Mouse (Mus musculus): ENCODE measurements around the gene Dmwd. TPM values are rescaled to one million over a fixed set of nuclear protein-coding genes. Genes with fewer than 3 reads are reported as not detected.
"Not testable (repeated sequence)": the region's sequence is repeated elsewhere in the genome, so short reads cannot be mapped to it uniquely, and the experiment has no call there.

The Dmwd gene
- polyA plus RNA-seq, 1 experiment, result 83.1 TPM

- Histone ChIP-seq H3ac (ENCODE audit: control insufficient read depth, insufficient read length, low read depth) (no peak overlapping the region), H3K4me3 (ENCODE audit: insufficient read depth, poor library complexity, severe bottlenecking) (no peak overlapping the region), H3K27me3 (ENCODE audit: control insufficient read depth, insufficient read depth, insufficient read length) (no peaks in the 10 kb centered on the region), H3K79me2 (ENCODE audit: control insufficient read depth, insufficient read depth) (no peaks in the 10 kb centered on the region), H3K36me3 (ENCODE audit: control insufficient read depth, insufficient read depth) (no peaks in the 10 kb centered on the region), H3K79me3 (ENCODE audit: low read depth) (no peaks in the 10 kb centered on the region)
- TF ChIP-seq MAX (IDR thresholded peaks at IDR 0.05), result no peak
- TF ChIP-seq MYOG (IDR thresholded peaks at IDR 0.05; ENCODE audit: control insufficient read depth, extremely low read depth, insufficient read length), result no peak
- TF ChIP-seq USF1 (IDR thresholded peaks at IDR 0.05; ENCODE audit: low read depth), result no peak
- TF ChIP-seq CTCF (IDR thresholded peaks at IDR 0.05; ENCODE audit: control insufficient read depth, insufficient read depth, insufficient read length), result no peak
- TF ChIP-seq CEBPB (IDR thresholded peaks at IDR 0.05; ENCODE audit: low read depth), result no peak
- TF ChIP-seq FOSL1 (IDR thresholded peaks at IDR 0.05; ENCODE audit: insufficient read depth, low read length, poor library complexity, severe bottlenecking), result no peak
- no peak for TF ChIP-seq MYOD1 (IDR thresholded peaks at IDR 0.05; ENCODE audit: control insufficient read depth, insufficient read length, low read depth)
These were observed 18.6 kb upstream of the Dmwd start for GRCm38 (mm10) chr7:19057405-19057804.

GRCm38 (mm10) chr7:19065896-19066295 lies 10.1 kb upstream of the Dmwd start:
- Histone ChIP-seq H3K79me2 (ENCODE audit: control insufficient read depth, insufficient read depth) (no peaks in the 10 kb centered on the region), H3ac (ENCODE audit: control insufficient read depth, insufficient read length, low read depth) (no peak overlapping the region), H3K4me3 (ENCODE audit: insufficient read depth, poor library complexity, severe bottlenecking) (no peak overlapping the region), H3K36me3 (ENCODE audit: control insufficient read depth, insufficient read depth) (no peaks in the 10 kb centered on the region), H3K79me3 (ENCODE audit: low read depth) (no peaks in the 10 kb centered on the region), H3K27me3 (ENCODE audit: control insufficient read depth, insufficient read depth, insufficient read length) (peaks cover 18% of the 10 kb centered on the region)
- TF ChIP-seq MYOG (IDR thresholded peaks at IDR 0.05; ENCODE audit: control insufficient read depth, extremely low read depth, insufficient read length), result no peak

- H3ac ChIP-seq (ENCODE audit: control insufficient read depth, insufficient read length, low read depth), result no peak overlapping the region
- no peaks in the 10 kb centered on the region for H3K79me2 ChIP-seq (ENCODE audit: control insufficient read depth, insufficient read depth)
- no peaks in the 10 kb centered on the region for H3K79me3 ChIP-seq (ENCODE audit: low read depth)
- peaks cover 18% of the 10 kb centered on the region for H3K27me3 ChIP-seq (ENCODE audit: control insufficient read depth, insufficient read depth, insufficient read length)
- TF ChIP-seq CEBPB (IDR thresholded peaks at IDR 0.05; ENCODE audit: low read depth) (no peak), USF1 (IDR thresholded peaks at IDR 0.05; ENCODE audit: low read depth) (no peak), CTCF (IDR thresholded peaks at IDR 0.05; ENCODE audit: control insufficient read depth, insufficient read depth, insufficient read length) (no peak), FOSL1 (IDR thresholded peaks at IDR 0.05; ENCODE audit: insufficient read depth, low read length, poor library complexity, severe bottlenecking) (no peak)
- H3K36me3 ChIP-seq (ENCODE audit: control insufficient read depth, insufficient read depth), result no peaks in the 10 kb centered on the region
- no peak overlapping the region for H3K4me3 ChIP-seq (ENCODE audit: insufficient read depth, poor library complexity, severe bottlenecking)
These were observed 9.0 kb upstream of the Dmwd start for GRCm38 (mm10) chr7:19067063-19067462.

- no peak for TF ChIP-seq MYOG (IDR thresholded peaks at IDR 0.05; ENCODE audit: control insufficient read depth, extremely low read depth, insufficient read length)
- no peak for TF ChIP-seq FOSL1 (IDR thresholded peaks at IDR 0.05; ENCODE audit: insufficient read depth, low read length, poor library complexity, severe bottlenecking)
- TF ChIP-seq MYOD1 (IDR thresholded peaks at IDR 0.05; ENCODE audit: control insufficient read depth, insufficient read length, low read depth), result no peak
- no peak for TF ChIP-seq MAX (IDR thresholded peaks at IDR 0.05)
- TF ChIP-seq CTCF (IDR thresholded peaks at IDR 0.05; ENCODE audit: control insufficient read depth, insufficient read depth, insufficient read length), result no peak
- no peak for TF ChIP-seq USF1 (IDR thresholded peaks at IDR 0.05; ENCODE audit: low read depth)
- no peak for TF ChIP-seq CEBPB (IDR thresholded peaks at IDR 0.05; ENCODE audit: low read depth)
- H3K27me3 ChIP-seq (ENCODE audit: control insufficient read depth, insufficient read depth, insufficient read length), result peaks cover 18% of the 10 kb centered on the region
- no peaks in the 10 kb centered on the region for H3K79me3 ChIP-seq (ENCODE audit: low read depth)
- no peaks in the 10 kb centered on the region for H3K36me3 ChIP-seq (ENCODE audit: control insufficient read depth, insufficient read depth)
- no peak overlapping the region for H3K4me3 ChIP-seq (ENCODE audit: insufficient read depth, poor library complexity, severe bottlenecking)
- H3ac ChIP-seq (ENCODE audit: control insufficient read depth, insufficient read length, low read depth), result no peak overlapping the region
- no peaks in the 10 kb centered on the region for H3K79me2 ChIP-seq (ENCODE audit: control insufficient read depth, insufficient read depth)
These were observed 8.1 kb upstream of the Dmwd start for GRCm38 (mm10) chr7:19067935-19068334.

- peaks cover 18% of the 10 kb centered on the region for H3K27me3 ChIP-seq (ENCODE audit: control insufficient read depth, insufficient read depth, insufficient read length)
- H3K4me3 ChIP-seq (ENCODE audit: insufficient read depth, poor library complexity, severe bottlenecking), result no peak overlapping the region
- H3ac ChIP-seq (ENCODE audit: control insufficient read depth, insufficient read length, low read depth), result no peak overlapping the region
- H3K79me3 ChIP-seq (ENCODE audit: low read depth), result no peaks in the 10 kb centered on the region
- no peaks in the 10 kb centered on the region for H3K36me3 ChIP-seq (ENCODE audit: control insufficient read depth, insufficient read depth)
- TF ChIP-seq MAX (IDR thresholded peaks at IDR 0.05), result no peak
- no peak for TF ChIP-seq MYOG (IDR thresholded peaks at IDR 0.05; ENCODE audit: control insufficient read depth, extremely low read depth, insufficient read length)
- TF ChIP-seq USF1 (IDR thresholded peaks at IDR 0.05; ENCODE audit: low read depth), result no peak
- TF ChIP-seq FOSL1 (IDR thresholded peaks at IDR 0.05; ENCODE audit: insufficient read depth, low read length, poor library complexity, severe bottlenecking), result no peak
- TF ChIP-seq CTCF (IDR thresholded peaks at IDR 0.05; ENCODE audit: control insufficient read depth, insufficient read depth, insufficient read length), result peak; percentile 13
- no peaks in the 10 kb centered on the region for H3K79me2 ChIP-seq (ENCODE audit: control insufficient read depth, insufficient read depth)
These were observed 7.3 kb upstream of the Dmwd start for GRCm38 (mm10) chr7:19068707-19069106.

DNA sequence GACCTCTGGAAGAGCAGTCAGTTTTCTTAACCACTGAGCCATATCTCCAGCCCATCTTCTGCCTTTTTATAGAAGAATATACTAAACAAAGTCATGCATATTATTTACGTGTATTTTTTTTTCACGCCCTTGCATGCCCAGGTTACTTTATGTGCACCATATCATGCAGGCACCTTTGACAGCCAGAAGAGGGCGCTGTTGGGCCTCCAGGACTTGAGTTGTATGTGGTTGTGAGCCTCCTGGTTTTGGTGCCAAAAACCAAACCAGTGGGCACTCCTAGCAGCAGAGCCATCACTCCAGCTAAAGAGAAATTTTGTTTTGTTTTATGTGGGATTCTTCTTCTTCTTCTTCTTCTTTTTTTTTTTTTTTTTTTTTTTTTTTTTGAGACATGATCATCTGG lies 6.5 kb upstream of the Dmwd start:
- Histone ChIP-seq H3K79me3 (ENCODE audit: low read depth) (no peaks in the 10 kb centered on the region), H3ac (ENCODE audit: control insufficient read depth, insufficient read length, low read depth) (no peak overlapping the region), H3K79me2 (ENCODE audit: control insufficient read depth, insufficient read depth) (no peaks in the 10 kb centered on the region), H3K4me3 (ENCODE audit: insufficient read depth, poor library complexity, severe bottlenecking) (no peak overlapping the region), H3K27me3 (ENCODE audit: control insufficient read depth, insufficient read depth, insufficient read length) (peaks cover 18% of the 10 kb centered on the region), H3K36me3 (ENCODE audit: control insufficient read depth, insufficient read depth) (no peaks in the 10 kb centered on the region)
- TF ChIP-seq CTCF (IDR thresholded peaks at IDR 0.05; ENCODE audit: control insufficient read depth, insufficient read depth, insufficient read length) (no peak), MYOG (IDR thresholded peaks at IDR 0.05; ENCODE audit: control insufficient read depth, extremely low read depth, insufficient read length) (no peak), MYOD1 (IDR thresholded peaks at IDR 0.05; ENCODE audit: control insufficient read depth, insufficient read length, low read depth) (no peak), USF1 (IDR thresholded peaks at IDR 0.05; ENCODE audit: low read depth) (no peak), FOSL1 (IDR thresholded peaks at IDR 0.05; ENCODE audit: insufficient read depth, low read length, poor library complexity, severe bottlenecking) (no peak), CEBPB (IDR thresholded peaks at IDR 0.05; ENCODE audit: low read depth) (no peak), MAX (IDR thresholded peaks at IDR 0.05) (no peak)

- not testable (repeated sequence) for H3K79me2 ChIP-seq (ENCODE audit: control insufficient read depth, insufficient read depth); H3K79me3 ChIP-seq (ENCODE audit: low read depth); H3ac ChIP-seq (ENCODE audit: control insufficient read depth, insufficient read length, low read depth); H3K27me3 ChIP-seq (ENCODE audit: control insufficient read depth, insufficient read depth, insufficient read length); H3K4me3 ChIP-seq (ENCODE audit: insufficient read depth, poor library complexity, severe bottlenecking); H3K36me3 ChIP-seq (ENCODE audit: control insufficient read depth, insufficient read depth)
These were observed 5.0 kb upstream of the Dmwd start for GRCm38 (mm10) chr7:19071024-19071423.

All from C2C12 (cell line).